Mouse (Mus musculus) megakaryocyte-erythroid progenitor cell, adult 5 weeks (primary cell): ENCODE measurements around the gene Cngb1. TPM values are rescaled to one million over a fixed set of nuclear protein-coding genes. Genes with fewer than 3 reads are reported as not detected.

Experiments used
- polyA plus RNA-seq: library from polyadenylated mRNA; stranded (reverse); fragments of >175 nt; gene quantifications from 2 replicates; pipeline ENCODE4 v1.2.3, GENCODE M21; 2012

The Cngb1 gene
- polyA plus RNA-seq, result 13.5 and 19.8 TPM in 2 replicates

GRCm38 (mm10) chr8:95306431-95306830 is at the start of gene Cngb1:
Gene Cngb1 (minus strand): TSS chr8:95306585.

GRCm38 (mm10) chr8:95352151-95352870 is 45.9 kb upstream of the Cngb1 start, which contains the start of gene Mmp15:
Gene Mmp15 (plus strand): TSS chr8:95352268.

GRCm38 (mm10) chr8:95331720-95332436 is 25.5 kb upstream of the Cngb1 start, which contains the start of the genes Zfp319 and Usb1:
Gene Zfp319 (minus strand): TSS chr8:95331950.
Gene Usb1 (plus strand): TSS chr8:95332284.

GRCm38 (mm10) chr8:95310342-95310970 is 4.1 kb upstream of the Cngb1 start, which contains the start of gene Tepp:
Gene Tepp (plus strand): TSS chr8:95310566.

GRCm38 (mm10) chr8:95202649-95203275 is 103.6 kb downstream of the Cngb1 start, which contains the start of gene Kifc3:
Gene Kifc3 (minus strand): TSS chr8:95202812.

Other genes with a start within 250 kb of the Cngb1 start
- gene Katnb1, start 225.4 kb downstream of the Cngb1 start, polyA plus RNA-seq, result 66.6 and 88.6 TPM in 2 replicates
- 3.2 and 4.7 TPM in 2 replicates for gene Kifc3, start 103.8 kb downstream of the Cngb1 start, polyA plus RNA-seq
- gene Tepp, start 4.0 kb upstream of the Cngb1 start, polyA plus RNA-seq, result not detected in 2 replicates
- gene Zfp319, start 25.4 kb upstream of the Cngb1 start, polyA plus RNA-seq, result 11.6 and 14.2 TPM in 2 replicates
- 17.2 and 19.6 TPM in 2 replicates for gene Usb1, start 25.7 kb upstream of the Cngb1 start, polyA plus RNA-seq
- 0.60 and 1.8 TPM in 2 replicates for gene Mmp15, start 45.7 kb upstream of the Cngb1 start, polyA plus RNA-seq
- 27.1 and 27.2 TPM in 2 replicates for gene Cfap20, start 128.3 kb upstream of the Cngb1 start, polyA plus RNA-seq
- 13.8 and 15.6 TPM in 2 replicates for gene Csnk2a2, start 183.5 kb upstream of the Cngb1 start, polyA plus RNA-seq
- not detected in 2 replicates for gene Ccdc113, start 227.5 kb upstream of the Cngb1 start, polyA plus RNA-seq